Mouse (Mus musculus): Measurements from ENCODE around the gene Etnk2.
A peak's percentile ranks its signal among the peaks of the same experiment; 100 is the strongest.

Etnk2 gene

DNA sequence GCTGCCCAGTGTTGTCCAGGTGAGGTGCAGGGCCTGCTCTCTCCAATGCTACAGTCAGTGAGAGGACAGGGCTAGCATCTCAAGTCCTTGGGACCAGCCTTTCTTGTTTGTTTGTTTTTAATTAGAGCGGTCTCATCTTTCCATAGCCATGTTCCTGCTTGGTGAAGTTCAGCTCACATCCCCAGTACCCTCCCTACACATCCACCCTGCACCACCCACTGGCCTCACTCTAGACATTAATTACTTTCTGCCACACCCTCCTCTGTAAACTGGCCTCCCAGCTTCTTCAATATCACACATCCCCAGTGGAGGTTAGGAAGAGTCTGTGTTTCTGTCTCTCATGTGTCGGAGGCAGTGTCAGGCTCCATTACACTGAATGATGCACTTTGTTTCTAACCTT lies 19.0 kb upstream of the Etnk2 start:
- Histone ChIP-seq H3K4me3 (replicated peaks; ENCODE audit: low read length) (no peak overlapping the region), H3K27me3 (ENCODE audit: insufficient read depth, low read length) (peaks cover 9% of the 10 kb centered on the region), H3K4me1 (replicated peaks; ENCODE audit: low read depth, low read length) (peaks cover 34% of the 10 kb centered on the region), H3K9me3 (ENCODE audit: low read length) (no peaks in the 10 kb centered on the region), H3K36me3 (ENCODE audit: insufficient read depth, low read length) (no peaks in the 10 kb centered on the region)
- TF ChIP-seq NANOG (IDR thresholded peaks at IDR 0.05; ENCODE audit: borderline replicate concordance, low read length) (no peak), POU5F1 (IDR thresholded peaks at IDR 0.05; ENCODE audit: borderline replicate concordance, low read length) (no peak)

GRCm38 (mm10) chr1:133346531-133346930 lies 16.8 kb upstream of the Etnk2 start:
- H3K4me1 ChIP-seq (replicated peaks; ENCODE audit: low read depth, low read length), result peaks cover 17% of the 10 kb centered on the region

GRCm38 (mm10) chr1:133347226-133347625 lies 16.1 kb upstream of the Etnk2 start:
- Histone ChIP-seq H3K27me3 (ENCODE audit: insufficient read depth, low read length) (peaks cover 25% of the 10 kb centered on the region), H3K4me1 (replicated peaks; ENCODE audit: low read depth, low read length) (peaks cover 17% of the 10 kb centered on the region), H3K36me3 (ENCODE audit: insufficient read depth, low read length) (no peaks in the 10 kb centered on the region), H3K4me3 (replicated peaks; ENCODE audit: low read length) (no peak overlapping the region), H3K9me3 (ENCODE audit: low read length) (no peaks in the 10 kb centered on the region)
- TF ChIP-seq POU5F1 (IDR thresholded peaks at IDR 0.05; ENCODE audit: borderline replicate concordance, low read length), result no peak
- no peak for TF ChIP-seq NANOG (IDR thresholded peaks at IDR 0.05; ENCODE audit: borderline replicate concordance, low read length)
- TF ChIP-seq CTCF (conservative IDR thresholded peaks at IDR 0.05; ENCODE audit: low read length), result no peak

More at GRCm38 (mm10) chr1:133346531-133346930, 16.8 kb upstream of the Etnk2 start:
- Histone ChIP-seq H3K27me3 (ENCODE audit: insufficient read depth, low read length) (peaks cover 21% of the 10 kb centered on the region), H3K4me3 (replicated peaks; ENCODE audit: low read length) (no peak overlapping the region), H3K36me3 (ENCODE audit: insufficient read depth, low read length) (no peaks in the 10 kb centered on the region), H3K9me3 (ENCODE audit: low read length) (no peaks in the 10 kb centered on the region)
- no peak for TF ChIP-seq CTCF (conservative IDR thresholded peaks at IDR 0.05; ENCODE audit: low read length)
- TF ChIP-seq POU5F1 (IDR thresholded peaks at IDR 0.05; ENCODE audit: borderline replicate concordance, low read length), result no peak
- TF ChIP-seq NANOG (IDR thresholded peaks at IDR 0.05; ENCODE audit: borderline replicate concordance, low read length), result no peak

DNA sequence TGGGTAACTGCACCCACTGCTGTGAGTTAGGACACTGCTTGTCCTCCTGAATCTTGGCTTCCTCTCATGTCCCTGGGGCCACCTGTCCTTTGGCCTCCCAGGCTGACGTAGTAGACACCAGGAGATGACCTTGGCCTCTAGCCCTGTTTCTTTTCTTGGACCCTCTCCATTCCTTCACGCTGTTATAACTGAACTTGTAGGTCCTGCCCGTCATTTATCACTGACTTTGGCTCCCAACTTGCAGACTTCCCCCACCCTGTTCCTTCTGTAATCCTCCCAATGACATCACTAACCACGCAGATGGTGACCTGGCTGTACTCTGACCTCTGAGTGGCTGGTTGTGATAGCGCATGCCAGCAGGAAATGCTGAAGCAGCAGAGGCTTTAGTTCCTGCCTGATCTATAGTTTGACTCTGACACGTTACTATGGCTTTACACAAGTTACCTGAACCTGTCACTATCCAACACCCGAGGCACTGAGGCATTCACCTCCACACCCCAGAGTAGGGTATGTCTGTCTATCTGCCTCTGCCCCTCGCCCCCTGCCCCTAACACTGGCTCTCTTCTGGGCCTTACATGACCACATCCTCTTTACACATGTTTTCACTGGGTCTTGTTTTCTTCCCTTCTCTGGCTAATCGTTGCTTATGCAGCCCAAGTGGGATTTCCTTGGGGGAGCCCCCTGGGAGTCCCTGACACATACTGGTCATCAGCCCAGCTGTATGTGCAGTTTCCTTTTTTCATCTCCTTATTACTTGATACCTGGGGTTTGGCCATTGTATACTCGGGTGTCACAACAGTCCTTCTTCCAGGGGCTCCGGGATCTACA lies 15.5 kb upstream of the Etnk2 start:
- H3K36me3 ChIP-seq (ENCODE audit: insufficient read depth, low read length), result no peaks in the 10 kb centered on the region
- H3K27me3 ChIP-seq (ENCODE audit: insufficient read depth, low read length), result peaks cover 27% of the 10 kb centered on the region
- H3K9me3 ChIP-seq (ENCODE audit: low read length), result no peaks in the 10 kb centered on the region
- no peak for TF ChIP-seq POU5F1 (IDR thresholded peaks at IDR 0.05; ENCODE audit: borderline replicate concordance, low read length)
- no peak overlapping the region for H3K4me3 ChIP-seq (replicated peaks; ENCODE audit: low read length)
- peaks cover 17% of the 10 kb centered on the region for H3K4me1 ChIP-seq (replicated peaks; ENCODE audit: low read depth, low read length)

- no peaks in the 10 kb centered on the region for H3K9me3 ChIP-seq (ENCODE audit: low read length)
- TF ChIP-seq CTCF (conservative IDR thresholded peaks at IDR 0.05; ENCODE audit: low read length) (no peak), POU5F1 (IDR thresholded peaks at IDR 0.05; ENCODE audit: borderline replicate concordance, low read length) (no peak), NANOG (IDR thresholded peaks at IDR 0.05; ENCODE audit: borderline replicate concordance, low read length) (no peak)
- H3K4me1 ChIP-seq (replicated peaks; ENCODE audit: low read depth, low read length), result peaks cover 17% of the 10 kb centered on the region
- no peaks in the 10 kb centered on the region for H3K36me3 ChIP-seq (ENCODE audit: insufficient read depth, low read length)
- H3K4me3 ChIP-seq (replicated peaks; ENCODE audit: low read length), result no peak within 1 kb of the TSS
- peaks cover 36% of the 10 kb centered on the region for H3K27me3 ChIP-seq (ENCODE audit: insufficient read depth, low read length)
Measured at GRCm38 (mm10) chr1:133350210-133350609, 13.2 kb upstream of the Etnk2 start, which contains the start of gene Ren1. Gene Ren1 (plus strand): TSS chr1:133350510.

DNA sequence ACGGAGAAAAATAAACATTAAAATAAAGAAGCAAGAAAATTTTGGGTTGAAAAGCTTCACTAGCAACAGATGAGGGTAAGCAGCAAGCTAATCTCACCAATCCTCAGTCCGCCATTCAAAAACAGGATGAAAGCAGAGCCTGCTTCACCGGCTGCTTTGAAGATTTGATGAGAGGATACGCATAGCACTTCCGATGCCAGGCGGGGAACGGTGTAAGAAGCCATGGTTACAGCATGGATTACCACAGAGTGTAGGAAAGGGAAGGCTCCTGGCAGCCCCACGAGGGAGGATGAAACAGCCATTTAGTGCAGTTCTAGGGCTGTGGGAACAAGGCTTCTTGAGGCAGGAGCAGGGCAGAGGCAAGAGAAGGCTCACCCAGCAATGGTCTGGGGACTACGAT lies 11.6 kb upstream of the Etnk2 start:
- TF ChIP-seq POU5F1 (IDR thresholded peaks at IDR 0.05; ENCODE audit: borderline replicate concordance, low read length), result no peak
- no peak for TF ChIP-seq NANOG (IDR thresholded peaks at IDR 0.05; ENCODE audit: borderline replicate concordance, low read length)
- no peak for TF ChIP-seq CTCF (conservative IDR thresholded peaks at IDR 0.05; ENCODE audit: low read length)
- no peaks in the 10 kb centered on the region for H3K9me3 ChIP-seq (ENCODE audit: low read length)
- H3K36me3 ChIP-seq (ENCODE audit: insufficient read depth, low read length), result no peaks in the 10 kb centered on the region
- peaks cover 42% of the 10 kb centered on the region for H3K27me3 ChIP-seq (ENCODE audit: insufficient read depth, low read length)
- H3K4me1 ChIP-seq (replicated peaks; ENCODE audit: low read depth, low read length), result peaks cover 23% of the 10 kb centered on the region
- H3K4me3 ChIP-seq (replicated peaks; ENCODE audit: low read length), result no peak overlapping the region

DNA sequence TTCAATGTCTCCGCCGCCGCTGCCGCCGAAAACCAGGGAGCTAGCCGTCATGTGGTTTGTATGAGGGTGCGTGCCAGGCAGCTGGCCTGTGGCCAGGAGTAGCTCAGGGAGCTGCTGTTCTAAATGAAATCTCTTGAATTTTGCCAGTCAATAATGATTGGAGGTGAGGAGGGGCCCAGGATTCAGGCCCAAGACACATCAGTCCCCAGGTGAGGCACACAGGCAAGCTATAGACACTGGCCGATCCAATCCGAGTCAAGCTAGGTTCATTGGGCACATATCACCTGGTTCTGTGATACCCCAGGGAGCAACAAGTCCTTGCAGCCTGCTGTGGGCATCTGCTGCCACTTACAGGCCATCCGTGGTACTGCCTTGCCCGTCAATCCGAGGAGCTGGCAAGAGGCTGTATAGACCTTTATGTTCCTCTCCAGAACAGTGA lies 10.0 kb upstream of the Etnk2 start:
- no peak for TF ChIP-seq NANOG (IDR thresholded peaks at IDR 0.05; ENCODE audit: borderline replicate concordance, low read length)
- peak; percentile 82 for TF ChIP-seq CTCF (conservative IDR thresholded peaks at IDR 0.05; ENCODE audit: low read length)
- peaks cover 8% of the 10 kb centered on the region; the same call in 1 of the 2 replicates for H3K4me1 ChIP-seq (replicated peaks; ENCODE audit: low read depth, low read length)
- no peak overlapping the region for H3K4me3 ChIP-seq (replicated peaks; ENCODE audit: low read length)
- no peaks in the 10 kb centered on the region for H3K9me3 ChIP-seq (ENCODE audit: low read length)
- H3K36me3 ChIP-seq (ENCODE audit: insufficient read depth, low read length), result no peaks in the 10 kb centered on the region
- peaks cover 51% of the 10 kb centered on the region for H3K27me3 ChIP-seq (ENCODE audit: insufficient read depth, low read length)

DNA sequence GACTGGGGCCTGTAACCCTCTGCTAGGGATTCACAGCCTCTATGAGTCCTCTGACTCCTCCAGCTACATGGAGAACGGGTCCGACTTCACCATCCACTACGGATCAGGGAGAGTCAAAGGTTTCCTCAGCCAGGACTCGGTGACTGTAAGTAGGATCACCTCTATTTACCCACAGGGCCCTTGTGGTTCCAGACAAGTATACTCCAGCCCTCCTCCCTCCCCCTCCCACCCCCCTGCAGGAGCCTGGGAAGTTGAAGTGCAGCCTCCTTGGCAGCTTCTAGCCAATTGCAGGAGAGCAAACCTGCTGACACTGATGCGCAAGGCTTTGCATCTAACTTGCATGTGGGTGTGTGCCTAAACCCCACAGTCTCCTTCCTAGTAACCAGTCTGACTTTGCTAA lies 7.9 kb upstream of the Etnk2 start:
- no peak overlapping the region for H3K4me3 ChIP-seq (replicated peaks; ENCODE audit: low read length)
- H3K4me1 ChIP-seq (replicated peaks; ENCODE audit: low read depth, low read length), result peaks cover 8% of the 10 kb centered on the region; the same call in 1 of the 2 replicates
- no peaks in the 10 kb centered on the region for H3K36me3 ChIP-seq (ENCODE audit: insufficient read depth, low read length)
- no peak for TF ChIP-seq NANOG (IDR thresholded peaks at IDR 0.05; ENCODE audit: borderline replicate concordance, low read length)
- no peak for TF ChIP-seq POU5F1 (IDR thresholded peaks at IDR 0.05; ENCODE audit: borderline replicate concordance, low read length)
- no peak for TF ChIP-seq CTCF (conservative IDR thresholded peaks at IDR 0.05; ENCODE audit: low read length)
- H3K27me3 ChIP-seq (ENCODE audit: insufficient read depth, low read length), result peaks cover 59% of the 10 kb centered on the region
- peaks cover 12% of the 10 kb centered on the region for H3K9me3 ChIP-seq (ENCODE audit: low read length)

GRCm38 (mm10) chr1:133355912-133356311 lies 7.5 kb upstream of the Etnk2 start:
- Histone ChIP-seq H3K4me3 (replicated peaks; ENCODE audit: low read length) (no peak overlapping the region), H3K9me3 (ENCODE audit: low read length) (peaks cover 16% of the 10 kb centered on the region), H3K36me3 (ENCODE audit: insufficient read depth, low read length) (no peaks in the 10 kb centered on the region), H3K27me3 (ENCODE audit: insufficient read depth, low read length) (peaks cover 56% of the 10 kb centered on the region), H3K4me1 (replicated peaks; ENCODE audit: low read depth, low read length) (peaks cover 8% of the 10 kb centered on the region; the same call in 1 of the 2 replicates)
- TF ChIP-seq POU5F1 (IDR thresholded peaks at IDR 0.05; ENCODE audit: borderline replicate concordance, low read length) (no peak), NANOG (IDR thresholded peaks at IDR 0.05; ENCODE audit: borderline replicate concordance, low read length) (no peak), CTCF (conservative IDR thresholded peaks at IDR 0.05; ENCODE audit: low read length) (no peak)

All from E14TG2a.4 (cell line).